Mouse (Mus musculus) forebrain, embryonic 16.5 days (tissue): ENCODE data around the gene Ap1m1. TPM values are rescaled to one million over a fixed set of nuclear protein-coding genes. Genes with fewer than 3 reads are reported as not detected.

Experiments
- ATAC-seq: fragments of 200-750 bp; cut with Nextera tagmentation; 2 replicates; pipeline ENCODE4 v1.8.0; 2017; ENCODE audit warnings: mild to moderate bottlenecking, moderate library complexity
- H3K27ac ChIP-seq: fragments of 300-500 bp; sonication (generic); 2 replicates; pipeline ENCODE4 v1.5.1; 2014; ENCODE audit warnings: low read length, control low read depth
- H3K27me3 ChIP-seq: fragments of 300-500 bp; sonication (generic); replicated peaks from 2 replicates; pipeline ENCODE4 v1.6.1; 2014; ENCODE audit warnings: low read length; ENCODE audit not compliant: control insufficient read depth, insufficient read depth
- H3K36me3 ChIP-seq: fragments of 300-500 bp; sonication (generic); 2 replicates; pipeline ENCODE4 v1.6.1; 2014; ENCODE audit not compliant: control insufficient read depth, insufficient read depth
- H3K4me1 ChIP-seq: fragments of 300-500 bp; sonication (generic); replicated peaks from 2 replicates; pipeline ENCODE4 v1.6.1; 2014; ENCODE audit warnings: low read length; ENCODE audit not compliant: control insufficient read depth, insufficient read depth
- H3K4me2 ChIP-seq: fragments of 300-500 bp; sonication (generic); 2 replicates; pipeline ENCODE4 v1.6.1; 2014; ENCODE audit warnings: mild to moderate bottlenecking, low read length, control low read depth
- H3K4me3 ChIP-seq: fragments of 300-500 bp; sonication (generic); replicated peaks from 2 replicates; pipeline ENCODE4 v1.5.1; 2014; ENCODE audit warnings: mild to moderate bottlenecking, low read length, control low read depth
- H3K9ac ChIP-seq: fragments of 300-500 bp; sonication (generic); replicated peaks from 2 replicates; pipeline ENCODE4 v1.6.1; 2014; ENCODE audit warnings: low read depth, low read length, control low read depth
- H3K9me3 ChIP-seq: fragments of 300-500 bp; sonication (generic); 2 replicates; pipeline ENCODE4 v1.6.1; 2016; ENCODE audit warnings: low read length; ENCODE audit not compliant: control insufficient read depth
- WGBS: fragments of 180-500 bp; shearing (Covaris S2); extraction: QIAGEN DNeasy Blood & Tissue Kit; methylation state at CpG from one replicate; pipeline ENCODE4 v1.1.7; 2014; 5-methylcytosine and 5-hydroxymethylcytosine counted together
- polyA plus RNA-seq: library from polyadenylated mRNA; unstranded; fragments of >200 nt; fragmentation: Nextera tagmentation; extraction: Ambion mirVana; gene quantifications from 2 replicates; pipeline ENCODE4 v1.2.1, GENCODE M21; 2015

Ap1m1 gene
- polyA plus RNA-seq, 1 experiment from 2014 or later: 284 TPM

- H3K4me1 ChIP-seq: no peaks in the 10 kb centered on the region
- H3K9ac ChIP-seq: no peak overlapping the region
- no peak overlapping the region for H3K4me3 ChIP-seq
- WGBS: 76% methylated on average over 7 of the region's 7 CpGs
- ATAC-seq: no peak
- H3K27ac ChIP-seq: no peak overlapping the region
- no peak overlapping the region for H3K4me2 ChIP-seq
- no peaks in the 10 kb centered on the region for H3K36me3 ChIP-seq
- no peaks in the 10 kb centered on the region for H3K27me3 ChIP-seq
- H3K9me3 ChIP-seq: no peaks in the 10 kb centered on the region
Observed at GRCm38 (mm10) chr8:72263451-72263850, 23.6 kb downstream of the Ap1m1 start.

GRCm38 (mm10) chr8:72265342-72265741 lies 25.5 kb downstream of the Ap1m1 start:
- H3K9me3 ChIP-seq: no peaks in the 10 kb centered on the region
- H3K27ac ChIP-seq: no peak overlapping the region
- H3K4me3 ChIP-seq: no peak overlapping the region
- H3K4me1 ChIP-seq: no peaks in the 10 kb centered on the region
- H3K27me3 ChIP-seq: no peaks in the 10 kb centered on the region
- H3K9ac ChIP-seq: no peak overlapping the region
- H3K4me2 ChIP-seq: no peak overlapping the region
- H3K36me3 ChIP-seq: no peaks in the 10 kb centered on the region
- WGBS: 73% methylated on average over 3 of the region's 7 CpGs
- no peak for ATAC-seq

GRCm38 (mm10) chr8:72266671-72267070 lies 26.9 kb downstream of the Ap1m1 start:
- H3K4me3 ChIP-seq: no peak overlapping the region
- H3K4me1 ChIP-seq: no peaks in the 10 kb centered on the region
- H3K36me3 ChIP-seq: no peaks in the 10 kb centered on the region
- no peak for ATAC-seq
- H3K27me3 ChIP-seq: no peaks in the 10 kb centered on the region
- no peak overlapping the region for H3K9ac ChIP-seq
- H3K27ac ChIP-seq: no peak overlapping the region
- H3K4me2 ChIP-seq: no peak overlapping the region
- H3K9me3 ChIP-seq: no peaks in the 10 kb centered on the region

- Histone ChIP-seq H3K27me3 (no peaks in the 10 kb centered on the region), H3K9me3 (no peaks in the 10 kb centered on the region), H3K4me1 (no peaks in the 10 kb centered on the region), H3K27ac (no peak overlapping the region), H3K4me2 (no peak overlapping the region), H3K9ac (no peak overlapping the region), H3K4me3 (no peak overlapping the region), H3K36me3 (no peaks in the 10 kb centered on the region)
- ATAC-seq: no peak
- 95% methylated on average over 8 of the region's 8 CpGs for WGBS
Observed at GRCm38 (mm10) chr8:72267106-72267505, 27.3 kb downstream of the Ap1m1 start.

DNA sequence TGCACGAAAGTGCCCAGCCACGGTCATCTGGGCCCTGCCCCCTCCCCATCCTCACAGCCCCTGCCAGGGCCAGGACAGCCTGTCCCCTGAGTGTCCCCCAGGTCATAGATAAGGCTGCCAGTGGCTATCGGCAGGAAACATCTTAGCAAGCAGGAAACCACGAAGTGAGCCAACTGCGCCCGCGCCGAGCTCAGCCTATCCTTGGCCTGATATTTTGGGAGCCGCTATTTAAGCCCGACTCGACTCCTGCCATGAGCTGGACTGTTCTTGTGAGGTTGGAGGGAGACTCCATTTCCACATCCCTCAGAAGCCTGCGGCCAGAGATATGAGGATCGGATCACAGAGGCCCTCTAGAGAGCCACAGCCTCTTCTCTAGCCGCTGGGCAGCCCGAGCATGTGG lies 28.5 kb downstream of the Ap1m1 start:
- no peaks in the 10 kb centered on the region for H3K4me1 ChIP-seq
- H3K9ac ChIP-seq: no peak overlapping the region
- H3K27me3 ChIP-seq: no peaks in the 10 kb centered on the region
- WGBS: 84% methylated on average over 15 of the region's 15 CpGs
- no peak for ATAC-seq
- H3K9me3 ChIP-seq: no peaks in the 10 kb centered on the region
- no peak overlapping the region for H3K27ac ChIP-seq
- no peak overlapping the region for H3K4me2 ChIP-seq
- no peaks in the 10 kb centered on the region for H3K36me3 ChIP-seq
- H3K4me3 ChIP-seq: no peak overlapping the region

DNA sequence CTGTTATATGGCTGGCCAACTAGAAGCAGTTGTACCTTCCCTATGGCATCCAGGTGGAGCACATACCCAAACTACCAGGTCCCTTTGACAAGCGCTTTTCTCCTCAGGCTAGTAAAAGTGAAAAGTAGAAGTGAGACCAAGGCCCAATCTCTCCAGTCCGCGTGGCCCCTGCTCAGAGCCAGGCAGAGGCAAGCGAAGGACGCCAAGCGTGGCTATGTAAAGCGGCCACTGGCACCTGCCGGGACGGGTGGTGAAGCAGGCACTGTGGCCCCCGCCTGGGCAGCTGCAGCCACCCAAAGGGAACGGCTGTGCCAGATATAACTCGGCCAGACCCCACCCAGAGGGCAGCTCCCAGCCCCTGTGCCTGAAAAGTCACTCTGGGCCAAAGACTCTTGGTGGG lies 30.8 kb downstream of the Ap1m1 start:
- no peak overlapping the region for H3K9ac ChIP-seq
- WGBS: 88% methylated on average over 12 of the region's 12 CpGs

DNA sequence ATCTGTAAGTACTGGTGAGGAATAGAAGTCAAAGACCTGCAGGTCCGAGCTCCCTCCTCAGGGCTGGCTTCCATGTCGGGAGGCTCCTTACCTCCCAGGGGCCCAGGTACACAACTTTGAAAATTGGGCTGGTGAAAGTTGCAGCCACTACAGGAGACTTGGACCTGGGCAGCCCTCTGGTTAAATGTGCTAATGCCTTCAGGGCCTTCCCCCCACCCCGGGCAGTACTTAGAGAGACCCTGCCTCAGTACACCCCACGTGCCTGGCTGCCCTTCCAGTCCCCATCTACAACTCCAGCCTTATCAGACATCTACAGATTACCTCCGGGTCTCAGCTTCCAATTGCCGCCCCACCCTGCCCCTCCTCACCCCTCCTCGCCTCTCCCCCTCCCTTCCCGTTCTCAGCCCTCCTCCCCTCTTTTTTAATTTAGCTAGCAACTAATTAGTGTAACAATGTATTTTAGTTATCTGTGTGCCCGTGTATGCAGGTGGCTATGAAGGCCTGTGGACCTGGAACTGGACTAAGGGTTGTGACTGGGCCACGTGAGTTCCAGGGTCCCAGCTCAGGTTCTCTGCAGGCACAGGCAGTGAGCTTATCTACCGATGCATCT lies 31.3 kb downstream of the Ap1m1 start:
- H3K27me3 ChIP-seq: no peaks in the 10 kb centered on the region
- no peak overlapping the region for H3K4me2 ChIP-seq
- H3K36me3 ChIP-seq: no peaks in the 10 kb centered on the region
- no peak for ATAC-seq
- H3K4me3 ChIP-seq: no peak overlapping the region
- WGBS: 71% methylated on average over 11 of the region's 11 CpGs
- no peak overlapping the region for H3K27ac ChIP-seq
- H3K9ac ChIP-seq: no peak overlapping the region
- no peaks in the 10 kb centered on the region for H3K9me3 ChIP-seq
- no peaks in the 10 kb centered on the region for H3K4me1 ChIP-seq

More for the DNA sequence above, 30.8 kb downstream of the Ap1m1 start:
- Histone ChIP-seq H3K36me3 (no peaks in the 10 kb centered on the region), H3K27me3 (no peaks in the 10 kb centered on the region), H3K9me3 (no peaks in the 10 kb centered on the region), H3K4me3 (no peak overlapping the region), H3K4me2 (no peak overlapping the region), H3K4me1 (no peaks in the 10 kb centered on the region), H3K27ac (no peak overlapping the region)
- no peak for ATAC-seq

DNA sequence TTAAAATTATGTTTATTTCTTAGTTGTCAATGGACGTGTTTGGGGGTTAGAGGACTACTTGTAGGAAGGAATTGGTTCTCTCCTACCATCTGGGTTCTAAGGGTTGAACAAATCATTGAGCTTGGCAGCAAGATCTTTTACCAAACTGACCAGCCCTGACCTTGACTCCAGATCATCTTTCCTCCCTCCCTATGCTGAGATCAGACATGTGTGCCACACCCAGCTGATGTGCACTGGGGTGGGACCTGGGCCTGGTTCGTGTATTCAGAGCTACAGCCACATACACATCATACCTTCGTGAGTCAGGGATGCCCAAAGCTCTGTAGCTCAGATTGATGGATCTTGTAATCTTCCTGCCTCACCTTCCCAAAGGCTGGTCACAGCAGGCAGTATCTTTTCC lies 31.9 kb downstream of the Ap1m1 start:
- no peak for ATAC-seq
- H3K4me2 ChIP-seq: no peak overlapping the region

DNA sequence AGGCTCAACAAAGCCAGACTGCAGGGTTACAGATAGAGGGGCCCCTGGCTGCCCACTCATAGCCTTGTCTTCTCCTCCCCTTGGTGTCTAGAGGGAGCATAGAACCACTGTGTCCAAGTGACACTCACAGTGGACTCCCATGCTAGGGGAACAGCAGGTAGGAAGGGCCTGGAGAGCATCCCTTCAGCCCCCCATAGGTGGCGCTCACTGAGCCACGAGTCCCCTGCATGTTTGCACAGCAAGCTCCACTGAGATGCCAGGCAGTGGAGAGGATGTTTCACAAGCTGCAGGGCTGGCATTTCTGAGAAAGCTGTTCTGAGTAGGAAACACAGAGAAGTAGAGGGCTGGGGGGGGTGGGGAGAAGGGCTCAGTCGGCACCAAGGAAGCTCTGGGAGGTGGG lies 32.5 kb downstream of the Ap1m1 start:
- ATAC-seq: no peak
- no peaks in the 10 kb centered on the region for H3K4me1 ChIP-seq
- H3K27me3 ChIP-seq: no peaks in the 10 kb centered on the region
- H3K4me2 ChIP-seq: no peak overlapping the region
- 18% methylated on average over 3 of the region's 3 CpGs for WGBS
- no peak overlapping the region for H3K4me3 ChIP-seq
- H3K9ac ChIP-seq: no peak overlapping the region
- no peak overlapping the region for H3K27ac ChIP-seq
- no peaks in the 10 kb centered on the region for H3K9me3 ChIP-seq
- no peaks in the 10 kb centered on the region for H3K36me3 ChIP-seq

More for the DNA sequence above, 31.9 kb downstream of the Ap1m1 start:
- H3K9ac ChIP-seq: no peak overlapping the region
- H3K9me3 ChIP-seq: no peaks in the 10 kb centered on the region
- H3K4me3 ChIP-seq: no peak overlapping the region
- no peaks in the 10 kb centered on the region for H3K36me3 ChIP-seq
- no peaks in the 10 kb centered on the region for H3K4me1 ChIP-seq
- no peaks in the 10 kb centered on the region for H3K27me3 ChIP-seq
- 75% methylated on average over 3 of the region's 3 CpGs for WGBS
- H3K27ac ChIP-seq: no peak overlapping the region
